Mouse (Mus musculus) heart, adult 2 months (tissue): ENCODE data around the gene Rnf186.

Experiments
- CTCF ChIP-seq: fragments of 200-600 bp; IDR thresholded peaks from 2 replicates; pipeline ENCODE4 v1.8.1; 2022; ENCODE audit warnings: antibody characterized with exemption, mild to moderate bottlenecking, moderate library complexity
- EP300 ChIP-seq: fragments of 200-500 bp; IDR thresholded peaks from 2 replicates; pipeline ENCODE4 v1.6.1; 2011; ENCODE audit warnings: low read depth, low read length, control low read depth; ENCODE audit not compliant: insufficient read depth

GRCm38 (mm10) chr4:138972139-138972826 lies 5.4 kb downstream of the Rnf186 start:
- TF ChIP-seq CTCF, result peak; percentile 56
- TF ChIP-seq EP300, result peak; percentile 76; the same call in 1 of the 2 replicates
